Mouse (Mus musculus) intestine, embryonic 14.5 days (tissue): Measurements from ENCODE around the gene Katnal1. TPM values are rescaled to one million over a fixed set of nuclear protein-coding genes. Genes with fewer than 3 reads are reported as not detected.

Experiments
- ATAC-seq: fragments of 200-750 bp; cut with Nextera tagmentation; replicated peaks from 2 replicates; pipeline ENCODE4 v1.8.0; 2017; ENCODE audit warnings: low read depth, moderate number of reproducible peaks, moderate TSS enrichment, moderate library complexity; ENCODE audit not compliant: low FRiP score, low TSS enrichment
- DNase-seq: peaks from one replicate; pipeline ENCODE4 v3.0.0-alpha.2; 2018; ENCODE audit warnings: low spot score
- H3K27ac ChIP-seq: fragments of 300-500 bp; sonication (generic); 2 replicates; pipeline ENCODE4 v1.5.1; 2014; ENCODE audit warnings: low read depth, mild to moderate bottlenecking, control low read depth
- H3K27me3 ChIP-seq: fragments of 300-500 bp; sonication (generic); replicated peaks from 2 replicates; pipeline ENCODE4 v1.6.1; 2014; ENCODE audit warnings: low read length, control low read depth; ENCODE audit not compliant: control insufficient read depth, insufficient read depth
- H3K36me3 ChIP-seq: fragments of 300-500 bp; sonication (generic); 2 replicates; pipeline ENCODE4 v1.6.1; 2014; ENCODE audit warnings: low read length, control low read depth; ENCODE audit not compliant: control insufficient read depth, insufficient read depth
- H3K4me1 ChIP-seq: fragments of 300-500 bp; sonication (generic); replicated peaks from 2 replicates; pipeline ENCODE4 v1.6.1; 2014; ENCODE audit warnings: low read length, control low read depth, mixed read lengths; ENCODE audit not compliant: control insufficient read depth, insufficient read depth
- H3K4me2 ChIP-seq: fragments of 300-500 bp; sonication (generic); 2 replicates; pipeline ENCODE4 v1.6.1; 2014; ENCODE audit warnings: low read length
- H3K4me3 ChIP-seq: fragments of 300-500 bp; sonication (generic); 2 replicates; pipeline ENCODE4 v1.5.1; 2014; ENCODE audit warnings: low read depth, low read length, control low read depth, mixed read lengths
- H3K9ac ChIP-seq: fragments of 300-500 bp; sonication (generic); 2 replicates; pipeline ENCODE4 v1.6.1; 2014; ENCODE audit warnings: mild to moderate bottlenecking, low read length
- H3K9me3 ChIP-seq: fragments of 300-500 bp; sonication (generic); 2 replicates; pipeline ENCODE4 v1.6.1; 2016; ENCODE audit warnings: low read length, control low read depth; ENCODE audit not compliant: control insufficient read depth
- WGBS: fragments of 180-500 bp; shearing (Covaris S2); extraction: QIAGEN DNeasy Blood & Tissue Kit; methylation state at CpG from one replicate; pipeline ENCODE4 v1.1.7; 2014; 5-methylcytosine and 5-hydroxymethylcytosine counted together
- polyA plus RNA-seq: library from polyadenylated mRNA; unstranded; fragments of >200 nt; fragmentation: Nextera tagmentation; extraction: Ambion mirVana; gene quantifications from 2 replicates; pipeline ENCODE4 v1.2.1, GENCODE M21; 2014

The Katnal1 gene
- polyA plus RNA-seq, 1 experiment from 2014 or later: 10.9 TPM

- Histone ChIP-seq H3K27ac (peak overlapping the region; percentile 93), H3K9ac (peak overlapping the region; percentile 82), H3K4me3 (peak overlapping the region; percentile 74), H3K4me1 (peaks cover 5% of the 10 kb centered on the region; the same call in 1 of the 2 replicates), H3K27me3 (no peaks in the 10 kb centered on the region), H3K9me3 (no peaks in the 10 kb centered on the region), H3K36me3 (0 out of 2 replicates have a peak, but pooled peaks cover 6% of the 10 kb centered on the region), H3K4me2 (peak overlapping the region; percentile 70)
- peak; percentile 97 for ATAC-seq
- peak; percentile 97 for DNase-seq
- WGBS: under 1% methylated on average over 69 of the region's 69 CpGs
Measured at GRCm38 (mm10) chr5:148928382-148929115, 571 bp downstream of the Katnal1 start.

DNA sequence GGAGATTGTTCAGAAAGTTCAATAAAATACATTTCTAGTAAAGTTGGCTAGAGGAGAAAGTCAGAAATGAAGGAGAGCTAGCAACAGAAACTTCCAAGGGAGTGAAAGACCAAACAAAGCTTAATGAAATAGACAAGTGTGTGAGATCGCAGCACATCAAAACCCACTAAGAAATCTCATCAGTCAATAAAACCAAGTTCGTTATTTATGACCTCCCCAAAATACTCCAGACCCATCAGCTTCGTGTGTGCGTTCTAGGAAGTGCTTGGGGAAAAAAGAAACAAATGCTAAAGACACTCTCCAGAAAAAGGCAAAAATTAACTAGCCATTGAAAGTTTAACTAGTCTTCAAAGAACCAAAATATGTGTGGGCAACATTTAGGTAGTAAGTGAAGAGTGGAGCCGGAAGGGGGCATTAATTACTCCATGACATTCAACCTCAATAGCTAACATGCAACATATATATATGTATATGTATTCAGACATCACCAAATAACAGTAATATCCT lies 1.4 kb downstream of the Katnal1 start:
- ATAC-seq (no peak), DNase-seq (no peak)
- Histone ChIP-seq H3K9ac (peak overlapping the region; percentile 82), H3K4me1 (peaks cover 5% of the 10 kb centered on the region; the same call in 1 of the 2 replicates), H3K27ac (peak overlapping the region; percentile 93), H3K4me2 (peak overlapping the region; percentile 70), H3K36me3 (0 out of 2 replicates have a peak, but pooled peaks cover 6% of the 10 kb centered on the region), H3K9me3 (no peaks in the 10 kb centered on the region), H3K4me3 (peak overlapping the region; percentile 74), H3K27me3 (no peaks in the 10 kb centered on the region)
- WGBS: 34% methylated on average over 5 of the region's 5 CpGs

DNA sequence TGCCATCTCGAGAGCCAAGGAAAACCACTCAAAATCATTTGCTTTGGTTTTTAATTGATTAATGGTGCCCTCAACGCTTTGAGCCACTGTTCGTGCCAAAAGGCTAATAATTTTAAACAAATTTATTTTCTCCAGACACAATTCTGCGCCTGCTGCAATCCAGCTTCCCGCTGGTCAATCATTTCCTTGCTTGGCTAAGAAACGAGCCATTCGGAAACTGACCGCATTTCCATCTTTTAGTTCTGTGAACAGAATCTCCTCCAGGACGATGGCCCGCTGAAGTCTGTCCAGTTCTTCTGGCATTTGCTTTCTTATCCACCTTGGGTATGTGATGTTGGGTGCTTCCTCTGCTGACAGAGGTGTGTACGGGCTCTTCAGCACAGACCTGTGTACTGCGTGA lies 4.5 kb downstream of the Katnal1 start:
- WGBS: 81% methylated on average over 12 of the region's 12 CpGs
- peaks cover 11% of the 10 kb centered on the region; the same call in 1 of the 2 replicates for H3K36me3 ChIP-seq
- no peak overlapping the region for H3K4me3 ChIP-seq
- no peak overlapping the region for H3K9ac ChIP-seq
- no peaks in the 10 kb centered on the region for H3K9me3 ChIP-seq
- H3K27me3 ChIP-seq: no peaks in the 10 kb centered on the region
- H3K4me2 ChIP-seq: no peak overlapping the region
- DNase-seq (no peak), ATAC-seq (no peak)
- peaks cover 5% of the 10 kb centered on the region; the same call in 1 of the 2 replicates for H3K4me1 ChIP-seq
- H3K27ac ChIP-seq: no peak overlapping the region

- Histone ChIP-seq H3K4me3 (no peak overlapping the region), H3K9ac (no peak overlapping the region), H3K9me3 (no peaks in the 10 kb centered on the region), H3K27ac (no peak overlapping the region), H3K4me2 (no peak overlapping the region), H3K27me3 (no peaks in the 10 kb centered on the region), H3K36me3 (peaks cover 12% of the 10 kb centered on the region; the same call in 1 of the 2 replicates), H3K4me1 (peaks cover 5% of the 10 kb centered on the region; the same call in 1 of the 2 replicates)
- DNase-seq (no peak), ATAC-seq (no peak)
- 74% methylated on average over 9 of the region's 9 CpGs for WGBS
Measured at GRCm38 (mm10) chr5:148924051-148924450, 5.1 kb downstream of the Katnal1 start.

GRCm38 (mm10) chr5:148923408-148923807 lies 5.7 kb downstream of the Katnal1 start:
- no peak for ATAC-seq
- no peak overlapping the region for H3K27ac ChIP-seq
- H3K9me3 ChIP-seq: no peaks in the 10 kb centered on the region
- H3K4me2 ChIP-seq: no peak overlapping the region
- H3K36me3 ChIP-seq: peaks cover 19% of the 10 kb centered on the region
- no peaks in the 10 kb centered on the region for H3K27me3 ChIP-seq
- H3K4me3 ChIP-seq: no peak overlapping the region
- no peak overlapping the region for H3K9ac ChIP-seq
- 61% methylated on average over 10 of the region's 10 CpGs for WGBS
- H3K4me1 ChIP-seq: peaks cover 5% of the 10 kb centered on the region; the same call in 1 of the 2 replicates
- DNase-seq: no peak

GRCm38 (mm10) chr5:148922773-148923172 lies 6.3 kb downstream of the Katnal1 start:
- DNase-seq (no peak), ATAC-seq (no peak)
- Histone ChIP-seq H3K9me3 (no peaks in the 10 kb centered on the region), H3K4me1 (peaks cover 5% of the 10 kb centered on the region; the same call in 1 of the 2 replicates), H3K27ac (no peak overlapping the region), H3K4me2 (no peak overlapping the region), H3K4me3 (no peak overlapping the region), H3K27me3 (no peaks in the 10 kb centered on the region), H3K36me3 (peaks cover 25% of the 10 kb centered on the region), H3K9ac (no peak overlapping the region)
- 84% methylated on average over 5 of the region's 5 CpGs for WGBS

GRCm38 (mm10) chr5:148918049-148918448 lies 11.1 kb downstream of the Katnal1 start:
- Histone ChIP-seq H3K4me3 (no peak overlapping the region), H3K9ac (no peak overlapping the region), H3K4me1 (no peaks in the 10 kb centered on the region), H3K27ac (no peak overlapping the region), H3K9me3 (no peaks in the 10 kb centered on the region), H3K27me3 (no peaks in the 10 kb centered on the region), H3K36me3 (peaks cover 29% of the 10 kb centered on the region), H3K4me2 (no peak overlapping the region)
- DNase-seq (no peak), ATAC-seq (no peak)
- 63% methylated on average over 5 of the region's 5 CpGs for WGBS

GRCm38 (mm10) chr5:148916775-148917174 lies 12.3 kb downstream of the Katnal1 start:
- Histone ChIP-seq H3K4me3 (no peak overlapping the region), H3K9me3 (no peaks in the 10 kb centered on the region), H3K27me3 (no peaks in the 10 kb centered on the region), H3K36me3 (peaks cover 29% of the 10 kb centered on the region), H3K9ac (no peak overlapping the region), H3K27ac (no peak overlapping the region), H3K4me2 (no peak overlapping the region), H3K4me1 (no peaks in the 10 kb centered on the region)
- ATAC-seq (no peak), DNase-seq (no peak)
- WGBS: 87% methylated on average over 6 of the region's 6 CpGs
